Mouse (Mus musculus) liver, postnatal 0 days (tissue): ENCODE measurements around the gene Tbc1d20.

Experiments
- CTCF ChIP-seq: sonication (generic); IDR thresholded peaks from 2 replicates; pipeline ENCODE4 v1.5.1; 2016; ENCODE audit warnings: antibody characterized with exemption, low read depth
- EP300 ChIP-seq: IDR thresholded peaks from 2 replicates; pipeline ENCODE4 v1.6.1; 2016; ENCODE audit warnings: antibody characterized with exemption, low read depth, mild to moderate bottlenecking

DNA sequence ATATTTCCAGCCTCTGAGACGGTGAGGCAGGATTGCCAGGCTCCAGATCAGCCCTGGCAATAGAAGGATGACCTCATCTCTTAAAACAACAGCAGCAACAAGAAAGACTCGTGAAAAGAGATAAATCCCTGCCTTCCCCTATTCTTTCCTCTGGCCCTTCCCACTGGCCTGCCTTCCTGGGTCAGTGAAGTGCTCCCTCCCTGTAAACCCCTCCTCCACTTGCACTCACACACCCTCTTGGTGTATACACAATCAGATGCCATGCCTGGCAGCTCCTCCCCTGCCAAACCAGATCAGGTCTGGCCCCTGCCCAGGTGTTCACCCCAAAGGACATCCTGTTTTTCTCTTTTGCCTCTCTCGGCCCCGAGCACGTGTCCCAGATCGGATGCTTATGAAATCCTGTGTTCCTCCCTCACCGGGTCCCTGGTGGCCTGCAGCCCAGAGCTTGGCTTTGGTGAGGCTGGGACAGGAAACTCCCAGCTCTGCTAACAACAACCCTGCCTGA, 66.7 kb downstream of the Tbc1d20 start:
- TF ChIP-seq EP300: peak; percentile 81
- TF ChIP-seq CTCF: no peak
